Mouse (Mus musculus) CH12.LX (cell line): ENCODE data around the gene Slc7a9. TPM values are rescaled to one million over a fixed set of nuclear protein-coding genes. Genes with fewer than 3 reads are reported as not detected.

Source experiments
- DNase-seq: peaks from one replicate; pipeline ENCODE4 v3.0.0-alpha.2; 2013; ENCODE audit errors: extremely low read depth
- H3K27ac ChIP-seq: 2 replicates; pipeline ENCODE4 v1.5.1; 2012; ENCODE audit warnings: low read depth, mild to moderate bottlenecking, control low read depth, moderate library complexity; ENCODE audit not compliant: insufficient read depth
- H3K27me3 ChIP-seq: replicated peaks from 2 replicates; pipeline ENCODE3; 2012; ENCODE audit warnings: inconsistent platforms
- H3K36me3 ChIP-seq, 2 experiments: replicated peaks in 1 of 2; 2 replicates each; pipeline versions ENCODE3 to v1.6.1; 2012; ENCODE audit warnings: inconsistent platforms in 1 of 2, low read length in 1 of 2, mild to moderate bottlenecking in 1 of 2, mixed read lengths in 1 of 2, moderate library complexity in 1 of 2; ENCODE audit not compliant: control insufficient read depth in 1 of 2, insufficient read depth in 1 of 2
- H3K4me1 ChIP-seq, 2 experiments: 2 replicates each; pipeline ENCODE4 v1.6.1; 2012; ENCODE audit warnings: inconsistent platforms in 1 of 2, moderate library complexity in 1 of 2; ENCODE audit not compliant: insufficient read depth in 2 of 2, control insufficient read depth in 1 of 2
- H3K4me2 ChIP-seq: 2 replicates; pipeline ENCODE4 v1.6.1; 2012; ENCODE audit warnings: low read depth, mild to moderate bottlenecking, control low read depth; ENCODE audit not compliant: poor library complexity, insufficient read depth, severe bottlenecking
- H3K4me3 ChIP-seq, 3 experiments: fragments of 150-350 bp in 1 of 3; sonication (generic) in 1 of 3; replicated peaks in 1 of 3; 2 replicates each; pipeline versions ENCODE3 to v1.5.1; 2011 to 2012; ENCODE audit warnings: low read depth in 2 of 3, low read length in 2 of 3, mild to moderate bottlenecking in 2 of 3, moderate library complexity in 2 of 3, control low read depth in 1 of 3, improper control_type of control experiment in 1 of 3, inconsistent platforms in 1 of 3, mixed read lengths in 1 of 3; ENCODE audit not compliant: poor library complexity in 1 of 3
- H3K79me2 ChIP-seq: replicated peaks from 2 replicates; pipeline ENCODE4 v1.6.1; 2012; ENCODE audit warnings: mild to moderate bottlenecking, moderate library complexity; ENCODE audit not compliant: control insufficient read depth, poor library complexity, insufficient read depth, severe bottlenecking; ENCODE audit errors: extremely low read depth
- H3K9ac ChIP-seq: 2 replicates; pipeline ENCODE4 v1.6.1; 2012; ENCODE audit warnings: low read depth, mild to moderate bottlenecking, control low read depth, moderate library complexity; ENCODE audit not compliant: insufficient read depth
- H3K9me3 ChIP-seq: replicated peaks from 2 replicates; pipeline ENCODE3; 2012; ENCODE audit warnings: low read length, inconsistent platforms, mixed read lengths
- BHLHE40 ChIP-seq: IDR thresholded peaks from 2 replicates; pipeline ENCODE4 v1.6.1; 2011; ENCODE audit warnings: mild to moderate bottlenecking, low read depth, low read length, improper control_type of control experiment
- CTCF ChIP-seq, 2 experiments: IDR thresholded peaks in 1 of 2; conservative IDR thresholded peaks in 1 of 2; 2 replicates each; pipeline ENCODE4 v1.5.1; 2011 to 2012; ENCODE audit warnings: low read depth in 2 of 2, low read length in 2 of 2, improper control_type of control experiment in 1 of 2, inconsistent platforms in 1 of 2, mild to moderate bottlenecking in 1 of 2, moderate library complexity in 1 of 2
- E2F4 ChIP-seq: IDR thresholded peaks from 2 replicates; pipeline ENCODE4 v1.6.1; 2011; ENCODE audit warnings: low read depth, low read length, improper control_type of control experiment; ENCODE audit not compliant: insufficient replicate concordance
- ELF1 ChIP-seq: IDR thresholded peaks from 2 replicates; pipeline ENCODE4 v1.6.1; 2014; ENCODE audit warnings: low read depth, mild to moderate bottlenecking, inconsistent platforms, low read length, improper control_type of control experiment
- EP300 ChIP-seq: IDR thresholded peaks from 2 replicates; pipeline ENCODE4 v1.6.1; 2011; ENCODE audit warnings: low read length, improper control_type of control experiment
- JUN ChIP-seq: IDR thresholded peaks from 2 replicates; pipeline ENCODE4 v1.6.1; 2011; ENCODE audit warnings: low read depth, mild to moderate bottlenecking, low read length, improper control_type of control experiment, moderate library complexity; ENCODE audit not compliant: insufficient read depth
- KAT2A ChIP-seq: IDR thresholded peaks from 2 replicates; pipeline ENCODE4 v1.6.1; 2012; ENCODE audit warnings: low read length, improper control_type of control experiment, inconsistent platforms; ENCODE audit not compliant: insufficient replicate concordance
- MAFK ChIP-seq: IDR thresholded peaks from 2 replicates; pipeline ENCODE4 v1.6.1; 2011; ENCODE audit warnings: low read length, improper control_type of control experiment; ENCODE audit not compliant: insufficient replicate concordance
- MAX ChIP-seq: IDR thresholded peaks from 2 replicates; pipeline ENCODE4 v1.6.1; 2011; ENCODE audit warnings: low read length, improper control_type of control experiment
- MEF2A ChIP-seq: IDR thresholded peaks from 2 replicates; pipeline ENCODE4 v1.6.1; 2014; ENCODE audit warnings: low read depth, mild to moderate bottlenecking, inconsistent platforms, low read length, improper control_type of control experiment, borderline replicate concordance
- PAX5 ChIP-seq: IDR thresholded peaks from 2 replicates; pipeline ENCODE4 v1.6.1; 2012; ENCODE audit warnings: low read length, inconsistent platforms, mixed read lengths
- POLR2A ChIP-seq: IDR thresholded peaks from 2 replicates; pipeline ENCODE4 v1.6.1; 2011; ENCODE audit warnings: low read depth, mild to moderate bottlenecking, improper control_type of control experiment, low read length
- POLR2AphosphoS2 ChIP-seq: IDR thresholded peaks from 2 replicates; pipeline ENCODE4 v1.6.1; 2011; ENCODE audit warnings: low read depth, low read length, improper control_type of control experiment
- RAD21 ChIP-seq: IDR thresholded peaks from 2 replicates; pipeline ENCODE4 v1.6.1; 2011; ENCODE audit warnings: low read depth, mild to moderate bottlenecking, low read length, improper control_type of control experiment, moderate library complexity
- RCOR1 ChIP-seq: conservative IDR thresholded peaks from 2 replicates; pipeline ENCODE4 v1.6.1; 2012; ENCODE audit warnings: low read depth, mild to moderate bottlenecking, inconsistent platforms, low read length, improper control_type of control experiment
- SIN3A ChIP-seq: IDR thresholded peaks from 2 replicates; pipeline ENCODE4 v1.6.1; 2012; ENCODE audit warnings: low read length, improper control_type of control experiment, inconsistent platforms
- SMC3 ChIP-seq: IDR thresholded peaks from 2 replicates; pipeline ENCODE4 v1.6.1; 2011; ENCODE audit warnings: low read depth, low read length, improper control_type of control experiment
- TBP ChIP-seq: conservative IDR thresholded peaks from 2 replicates; pipeline ENCODE4 v1.6.1; 2011; ENCODE audit warnings: low read depth, low read length, improper control_type of control experiment
- TCF12 ChIP-seq: IDR thresholded peaks from 2 replicates; pipeline ENCODE4 v1.6.1; 2014; ENCODE audit warnings: low read depth, mild to moderate bottlenecking, inconsistent platforms, low read length, improper control_type of control experiment
- UBTF ChIP-seq: IDR thresholded peaks from 2 replicates; pipeline ENCODE4 v1.6.1; 2012; ENCODE audit warnings: low read depth, mild to moderate bottlenecking, inconsistent platforms, low read length, improper control_type of control experiment, moderate library complexity
- USF1 ChIP-seq: IDR thresholded peaks from 2 replicates; pipeline ENCODE4 v1.6.1; 2014; ENCODE audit warnings: low read depth, mild to moderate bottlenecking, inconsistent platforms, low read length, improper control_type of control experiment
- ZNF384 ChIP-seq: IDR thresholded peaks from 2 replicates; pipeline ENCODE4 v1.6.1; 2012; ENCODE audit warnings: low read depth, low read length, improper control_type of control experiment, inconsistent platforms
- dilution Hi-C: fragments of 300-500 bp; cut with MboI; formaldehyde crosslinking; loops from 2 replicates; pipeline ENCODE4 v1.14.3; 2020; ENCODE audit warnings: low sequenced_read_pairs; ENCODE audit not compliant: extremely low pct_unique_long_range_greater_than_20kb, extremely low pct_ligation_motif_present
- in situ Hi-C: fragments of 300-500 bp; cut with MboI; formaldehyde crosslinking; loops from 3 replicates; pipeline ENCODE4 v1.14.3; 2019; ENCODE audit warnings: low sequenced_read_pairs, low pct_ligation_motif_present, low pct_unique_long_range_greater_than_20kb, mixed read lengths
- polyA plus RNA-seq: library from polyadenylated mRNA; unstranded; fragments of >175 nt; gene quantifications from 2 replicates; pipeline ENCODE4 v1.2.1, GENCODE M21; 2012; ENCODE audit warnings: low read depth; ENCODE audit not compliant: insufficient read length
- total RNA-seq, 2 experiments: library from RNA; depleted of rRNA; stranded (reverse); fragments of 300-350 nt in 1 of 2; fragments of >200 nt in 1 of 2; gene quantifications; 2 replicates each; pipeline ENCODE4 v1.2.3; 2012 to 2014

Slc7a9 gene
- total and polyA plus RNA-seq, 3 experiments = not detected

GRCm38 (mm10) chr7:35497516-35497915 is 48.9 kb downstream of the Slc7a9 start:
- Histone ChIP-seq H3K79me2 (no peaks in the 10 kb centered on the region), H3K4me1 (no peaks in the 10 kb centered on the region), H3K9me3 (no peaks in the 10 kb centered on the region), H3K27me3 (peaks cover 5% of the 10 kb centered on the region), H3K9ac (no peak overlapping the region), H3K27ac (no peak overlapping the region), H3K4me2 (no peak overlapping the region), H3K36me3 (no peaks in the 10 kb centered on the region), H3K4me3 (no peak overlapping the region)
- in situ Hi-C loops = loop anchor here (10.0 kb wide), 1 partner anchor 53 kb away; the partner anchor contains the start of gene Slc7a9
- dilution Hi-C loops = no loop called here
- DNase-seq = no peak
- TF ChIP-seq KAT2A (no peak), MAFK (no peak), TBP (no peak), USF1 (no peak), RCOR1 (no peak), MAX (no peak), PAX5 (no peak), POLR2A (no peak), ZNF384 (no peak), EP300 (no peak), TCF12 (no peak), JUN (no peak), BHLHE40 (no peak), SIN3A (no peak), E2F4 (no peak), POLR2AphosphoS2 (no peak), MEF2A (no peak)

GRCm38 (mm10) chr7:35501995-35502394 is 53.4 kb downstream of the Slc7a9 start:
- no peak for TF ChIP-seq MEF2A
- TF ChIP-seq CTCF (conservative IDR thresholded peaks at IDR 0.05 in 1 of 2, IDR thresholded peaks at IDR 0.05 in 1 of 2; ENCODE audit: low read depth in 2 of 2, low read length in 2 of 2) = peak in 1 of 2 experiments; percentile 49; a peak in 2 of 4 replicates
- TF ChIP-seq KAT2A = no peak
- TF ChIP-seq SMC3 = peak; percentile 33
- TF ChIP-seq UBTF = no peak
- TF ChIP-seq MAX = no peak
- TF ChIP-seq ELF1 = no peak
- peak; percentile 34 for TF ChIP-seq RAD21
- TF ChIP-seq POLR2A = no peak
- TF ChIP-seq TBP = no peak
- H3K4me1 ChIP-seq = no peaks in the 10 kb centered on the region

More at GRCm38 (mm10) chr7:35501995-35502394, 53.4 kb downstream of the Slc7a9 start:
- no peak for DNase-seq
- H3K79me2 ChIP-seq = no peaks in the 10 kb centered on the region
- H3K27ac ChIP-seq = no peak overlapping the region
- H3K4me3 ChIP-seq = no peak overlapping the region
- H3K9me3 ChIP-seq = no peaks in the 10 kb centered on the region
- dilution Hi-C loops (no loop called here), in situ Hi-C loops (no loop called here)
- no peaks in the 10 kb centered on the region for H3K36me3 ChIP-seq
- H3K9ac ChIP-seq = no peak overlapping the region
- H3K27me3 ChIP-seq = peaks cover 4% of the 10 kb centered on the region
- no peak overlapping the region for H3K4me2 ChIP-seq

Other genes starting within 250 kb of the Slc7a9 start
- gene Lrp3, start 233.3 kb upstream of the Slc7a9 start, total RNA-seq (2012; rRNA removed) = not detected in 2 replicates
- not detected in 2 replicates for gene Lrp3, start 233.3 kb upstream of the Slc7a9 start, total RNA-seq (2014; rRNA removed)
- not detected in 2 replicates for gene Lrp3, start 233.3 kb upstream of the Slc7a9 start, polyA plus RNA-seq
- gene Gpatch1, start 130.4 kb upstream of the Slc7a9 start, total RNA-seq (2012; rRNA removed) = 6.9 and 7.9 TPM in 2 replicates
- gene Gpatch1, start 130.4 kb upstream of the Slc7a9 start, total RNA-seq (2014; rRNA removed) = 4.2 and 4.3 TPM in 2 replicates
- gene Gpatch1, start 130.4 kb upstream of the Slc7a9 start, polyA plus RNA-seq = 13.8 and 14.2 TPM in 2 replicates
- gene Rhpn2, start 114.6 kb upstream of the Slc7a9 start, total RNA-seq (2012; rRNA removed) = 0.13 and 0.25 TPM in 2 replicates
- gene Rhpn2, start 114.6 kb upstream of the Slc7a9 start, total RNA-seq (2014; rRNA removed) = 0.14 and 0.17 TPM in 2 replicates
- 0.34 and 0.63 TPM in 2 replicates for gene Rhpn2, start 114.6 kb upstream of the Slc7a9 start, polyA plus RNA-seq
- gene Faap24, start 52.0 kb upstream of the Slc7a9 start, total RNA-seq (2012; rRNA removed) = 17.6 and 24.1 TPM in 2 replicates
- gene Faap24, start 52.0 kb upstream of the Slc7a9 start, total RNA-seq (2014; rRNA removed) = 20.2 and 23.1 TPM in 2 replicates
- gene Faap24, start 52.0 kb upstream of the Slc7a9 start, polyA plus RNA-seq = 50.7 and 55.1 TPM in 2 replicates
- 11.8 and 12.6 TPM in 2 replicates for gene Cep89, start 51.8 kb upstream of the Slc7a9 start, total RNA-seq (2012; rRNA removed)
- 5.2 and 6.7 TPM in 2 replicates for gene Cep89, start 51.8 kb upstream of the Slc7a9 start, total RNA-seq (2014; rRNA removed)
- gene Cep89, start 51.8 kb upstream of the Slc7a9 start, polyA plus RNA-seq = 25.4 and 28.7 TPM in 2 replicates
- gene Tdrd12, start 88.9 kb downstream of the Slc7a9 start, total RNA-seq (2012; rRNA removed) = 0.08 TPM in 1 of 2 replicates, not detected in the other
- gene Tdrd12, start 88.9 kb downstream of the Slc7a9 start, total RNA-seq (2014; rRNA removed) = 0.21 TPM in 1 of 2 replicates, not detected in the other
- 0.19 and 0.42 TPM in 2 replicates for gene Tdrd12, start 88.9 kb downstream of the Slc7a9 start, polyA plus RNA-seq
- 29.8 and 35.9 TPM in 2 replicates for gene Nudt19, start 107.5 kb downstream of the Slc7a9 start, total RNA-seq (2012; rRNA removed)
- 128 and 130 TPM in 2 replicates for gene Nudt19, start 107.5 kb downstream of the Slc7a9 start, total RNA-seq (2014; rRNA removed)
- gene Nudt19, start 107.5 kb downstream of the Slc7a9 start, polyA plus RNA-seq = 42.7 and 58.0 TPM in 2 replicates
- gene Rgs9bp, start 136.8 kb downstream of the Slc7a9 start, total RNA-seq (2012; rRNA removed) = 0.17 and 0.21 TPM in 2 replicates
- gene Rgs9bp, start 136.8 kb downstream of the Slc7a9 start, total RNA-seq (2014; rRNA removed) = 0.05 and 0.11 TPM in 2 replicates
- gene Rgs9bp, start 136.8 kb downstream of the Slc7a9 start, polyA plus RNA-seq = 0.04 and 0.06 TPM in 2 replicates
- 44.4 and 49.1 TPM in 2 replicates for gene Ankrd27, start 137.4 kb downstream of the Slc7a9 start, total RNA-seq (2012; rRNA removed)
- gene Ankrd27, start 137.4 kb downstream of the Slc7a9 start, total RNA-seq (2014; rRNA removed) = 33.4 and 39.0 TPM in 2 replicates
- gene Ankrd27, start 137.4 kb downstream of the Slc7a9 start, polyA plus RNA-seq = 38.6 and 39.7 TPM in 2 replicates
- 174 and 227 TPM in 2 replicates for gene Pdcd5, start 198.7 kb downstream of the Slc7a9 start, total RNA-seq (2012; rRNA removed)
- gene Pdcd5, start 198.7 kb downstream of the Slc7a9 start, total RNA-seq (2014; rRNA removed) = 241 and 294 TPM in 2 replicates
- 242 and 272 TPM in 2 replicates for gene Pdcd5, start 198.7 kb downstream of the Slc7a9 start, polyA plus RNA-seq